In the genomic region with DNA sequence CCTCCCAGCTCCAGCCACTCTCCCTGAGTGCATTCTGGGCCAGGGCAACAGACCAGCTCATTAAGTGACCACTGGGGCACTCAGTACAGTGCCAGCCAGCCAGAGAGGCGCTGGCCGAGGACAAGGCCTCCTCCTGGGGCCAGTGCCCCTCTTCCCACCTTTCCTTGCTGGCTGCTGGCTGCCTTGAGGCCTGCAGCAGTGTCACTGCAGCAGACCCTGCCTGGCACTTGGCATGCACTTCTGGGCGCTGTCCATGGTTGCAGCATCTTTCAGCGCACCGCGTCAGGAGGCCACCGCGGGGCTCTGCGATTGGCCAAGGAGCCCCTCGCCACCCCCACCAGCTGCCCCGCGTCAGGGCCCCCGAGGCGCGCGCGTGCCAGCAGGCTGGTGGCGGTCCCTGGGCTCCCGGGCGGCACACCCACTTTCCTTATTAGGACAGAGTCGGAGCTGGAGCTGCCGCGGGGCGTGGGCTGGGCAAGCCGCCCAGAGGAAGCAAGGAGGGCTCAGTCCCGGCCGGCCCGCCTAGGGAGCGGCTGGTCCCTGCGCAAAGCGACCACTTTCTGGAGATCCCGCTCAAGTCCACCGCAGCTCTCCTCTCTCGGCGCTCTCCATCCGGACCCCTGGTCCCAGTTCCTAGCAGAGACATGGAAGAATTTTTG, we compare ENCODE assay signal across 8 mouse cellular contexts. TPM values are rescaled to one million over a fixed set of nuclear protein-coding genes. Genes with fewer than 3 reads are reported as not detected.
A peak's percentile ranks its signal among the peaks of the same experiment; 100 is the strongest.
DNase-seq lines count a peak whose midpoint lies in the region; ATAC-seq lines count a peak whose summit lies in the region.

Prune2 (plus strand) TSS at position 506 of the 659 bp plus-strand sequence.

- H3K9ac ChIP-seq in hindbrain, embryonic 13.5 days, result peak within 1 kb of the TSS; percentile 68

- H3K9me3 ChIP-seq in hindbrain, embryonic 13.5 days, result no peaks in the 10 kb centered on the region

- H3K27ac ChIP-seq in hindbrain, embryonic 13.5 days, result peak within 1 kb of the TSS; percentile 3; the same call in 1 of the 2 replicates

- peak; percentile 94 for ATAC-seq in hindbrain, embryonic 13.5 days (ENCODE audit: low FRiP score)
- no peak for ATAC-seq in activated CD4-positive, CD25-positive, alpha-beta regulatory T cell, adult 4 months

- H3K4me1 ChIP-seq in hindbrain, embryonic 13.5 days (replicated peaks), result peaks cover 16% of the 10 kb centered on the region

- peaks cover 55% of the 10 kb centered on the region for H3K27me3 ChIP-seq in hindbrain, embryonic 13.5 days

- 1% methylated on average over 36 of the region's 36 CpGs for WGBS in hindbrain, embryonic 13.5 days

- DNase-seq in adrenal gland, adult (ENCODE audit: inconsistent age in 2 of 2, low spot score in 1 of 2), result peak; percentile 79 to 93
- DNase-seq in cerebellum, postnatal 25 days, result peak; percentile 40 to 56
- peak; percentile 22 for DNase-seq in gastrocnemius, adult 18-20 months (ENCODE audit: low spot score)
- DNase-seq in layer of hippocampus, postnatal 25 days (ENCODE audit: extremely low spot score in 1 of 2, low spot score in 1 of 2), result peak; percentile 13 to 34
- DNase-seq in lung, postnatal 25 days (ENCODE audit: low spot score), result peak; percentile 30
- DNase-seq in right cerebral cortex, adult 18-20 months, result peak; percentile 41

- H3K4me2 ChIP-seq in hindbrain, embryonic 13.5 days, result peak within 1 kb of the TSS; percentile 93

- H3K36me3 ChIP-seq in hindbrain, embryonic 13.5 days, result no peaks in the 10 kb centered on the region

- H3K4me3 ChIP-seq in hindbrain, embryonic 13.5 days, result peak within 1 kb of the TSS; percentile 48

RNA-seq across cellular contexts. Expression of gene Prune2, which starts in this region (rescaled TPM):
- total RNA-seq in gastrocnemius, adult 18-20 months (2021), result 10 to 100 TPM; 10.5 to 13.5 TPM
- 5.5 and 6.2 TPM in 2 replicates for polyA plus RNA-seq in hindbrain, embryonic 13.5 days (2015; fragmentation: Nextera tagmentation; extraction: Ambion mirVana)
- total RNA-seq in layer of hippocampus, postnatal 25 days (2021), result 10 to 100 TPM; 66.1 to 69.3 TPM
- polyA plus RNA-seq in activated CD4-positive, CD25-positive, alpha-beta regulatory T cell, adult 4 months (2017; shearing (Covaris generic)), result under 1 TPM in 1 of 2 experiments, not detected in 1; 0.37 TPM

Comparison
In these comparisons a context has a peak if more than half of its experiments do, and no peak if none do; other contexts are left out.
1. RNA of gene Prune2 (total RNA-seq): 66.1 to 69.3 TPM in layer of hippocampus, postnatal 25 days; 10.5 to 13.5 TPM in gastrocnemius, adult 18-20 months; every median in the first group is over 4 times any median in the second.
2. DNase-seq: peak in every context shown above with its lines; median percentile 86 in adrenal gland, adult; 48 in cerebellum, postnatal 25 days; 41 in right cerebral cortex, adult 18-20 months; 30 in lung, postnatal 25 days; 24 in layer of hippocampus, postnatal 25 days; 22 in gastrocnemius, adult 18-20 months.